Mouse (Mus musculus) embryonic facial prominence, embryonic 11.5 days (tissue): ENCODE data around the gene Cops7a. TPM values are rescaled to one million over a fixed set of nuclear protein-coding genes. Genes with fewer than 3 reads are reported as not detected.
A peak's percentile ranks its signal among the peaks of the same experiment; 100 is the strongest.

Source experiments
- ATAC-seq: fragments of 200-750 bp; cut with Nextera tagmentation; replicated peaks from 2 replicates; pipeline ENCODE4 v1.8.0; 2017; ENCODE audit warnings: low read depth; ENCODE audit not compliant: insufficient number of reproducible peaks, low FRiP score, low TSS enrichment
- DNase-seq: peaks from one replicate; pipeline ENCODE4 v3.0.0-alpha.2; 2015; ENCODE audit warnings: low spot score
- H3K27ac ChIP-seq: fragments of 300-500 bp; sonication (generic); replicated peaks from 2 replicates; pipeline ENCODE4 v1.5.1; 2014; ENCODE audit warnings: mild to moderate bottlenecking, low read depth, low read length, control low read depth
- H3K27me3 ChIP-seq: fragments of 300-500 bp; sonication (generic); 2 replicates; pipeline ENCODE4 v1.6.1; 2014; ENCODE audit warnings: mild to moderate bottlenecking, low read length, moderate library complexity, mixed read lengths; ENCODE audit not compliant: control insufficient read depth, insufficient read depth
- H3K36me3 ChIP-seq: fragments of 300-500 bp; sonication (generic); replicated peaks from 2 replicates; pipeline ENCODE4 v1.6.1; 2014; ENCODE audit warnings: low read depth, mild to moderate bottlenecking, low read length, moderate library complexity, mixed read lengths; ENCODE audit not compliant: control insufficient read depth, insufficient read depth
- H3K4me1 ChIP-seq: fragments of 300-500 bp; sonication (generic); 2 replicates; pipeline ENCODE4 v1.6.1; 2014; ENCODE audit warnings: low read length, mixed read lengths; ENCODE audit not compliant: control insufficient read depth, insufficient read depth
- H3K4me2 ChIP-seq: fragments of 300-500 bp; sonication (generic); 2 replicates; pipeline ENCODE4 v1.6.1; 2014; ENCODE audit warnings: low read depth, mild to moderate bottlenecking, control low read depth, low read length, moderate library complexity
- H3K4me3 ChIP-seq: fragments of 300-500 bp; sonication (generic); 2 replicates; pipeline ENCODE4 v1.5.1; 2014; ENCODE audit warnings: low read depth, low read length, control low read depth
- H3K9ac ChIP-seq: fragments of 300-500 bp; sonication (generic); replicated peaks from 2 replicates; pipeline ENCODE4 v1.6.1; 2014; ENCODE audit warnings: mild to moderate bottlenecking, control low read depth, low read length
- H3K9me3 ChIP-seq: fragments of 300-500 bp; sonication (generic); replicated peaks from 2 replicates; pipeline ENCODE4 v1.6.1; 2016; ENCODE audit warnings: mild to moderate bottlenecking, low read length, inconsistent platforms, mixed read lengths; ENCODE audit not compliant: control insufficient read depth
- WGBS: fragments of 180-500 bp; shearing (Covaris S2); extraction: QIAGEN DNeasy Blood & Tissue Kit; methylation state at CpG from one replicate; pipeline ENCODE4 v1.1.7; 2014; 5-methylcytosine and 5-hydroxymethylcytosine counted together
- polyA plus RNA-seq: library from polyadenylated mRNA; unstranded; fragments of >200 nt; fragmentation: Nextera tagmentation; extraction: Ambion mirVana; gene quantifications from 2 replicates; pipeline ENCODE4 v1.2.1, GENCODE M21; 2014

Cops7a gene
- polyA plus RNA-seq, 1 experiment from 2014 or later = 118 TPM

DNA sequence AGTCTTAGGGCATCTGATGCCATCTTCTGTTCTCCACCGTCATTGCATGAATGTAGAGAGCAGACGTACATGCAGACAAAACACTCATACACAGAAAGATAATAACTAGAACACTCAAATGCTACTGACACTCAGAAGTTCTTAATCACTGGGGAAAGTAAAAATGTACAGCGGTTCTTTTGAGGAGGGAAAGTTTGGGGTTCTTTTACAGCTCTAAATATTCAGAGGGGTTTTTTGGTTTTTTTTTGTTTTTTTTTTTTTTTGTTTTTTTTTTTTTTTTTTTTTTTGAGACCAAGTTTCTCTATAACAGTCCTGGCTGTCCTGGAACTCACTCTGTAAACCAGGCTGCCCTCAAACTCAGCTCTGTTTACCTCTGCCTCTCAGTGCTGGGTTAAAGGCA lies 32.2 kb downstream of the Cops7a start:
- Histone ChIP-seq H3K9ac (no peak overlapping the region), H3K4me2 (no peak overlapping the region), H3K36me3 (peaks cover 15% of the 10 kb centered on the region), H3K4me1 (peaks cover 7% of the 10 kb centered on the region; the same call in 1 of the 2 replicates), H3K4me3 (no peak overlapping the region), H3K27me3 (no peaks in the 10 kb centered on the region), H3K9me3 (no peaks in the 10 kb centered on the region), H3K27ac (no peak overlapping the region)
- DNase-seq (no peak), ATAC-seq (no peak)
- 89% methylated on average over 3 of the region's 3 CpGs for WGBS

DNA sequence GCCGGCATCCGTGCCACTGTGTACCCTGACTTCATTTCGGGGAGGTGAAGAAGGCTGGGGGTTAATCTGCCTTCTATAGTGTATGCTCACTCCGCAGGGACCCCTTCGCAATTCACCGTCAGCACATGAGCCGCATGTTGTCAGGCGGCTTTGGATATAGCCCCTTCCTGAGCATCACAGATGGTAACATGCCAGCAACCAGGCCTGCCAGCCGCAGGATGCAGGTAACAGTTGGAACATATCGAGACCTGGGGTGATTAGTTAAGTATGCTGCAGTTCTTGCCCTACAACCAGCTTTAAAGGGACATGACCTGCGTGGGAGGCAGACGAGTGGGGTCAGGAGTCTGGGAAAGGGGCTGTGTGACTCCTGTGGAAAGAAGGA lies 33.0 kb downstream of the Cops7a start:
- Histone ChIP-seq H3K36me3 (peaks cover 12% of the 10 kb centered on the region), H3K9ac (peak overlapping the region; percentile 92)
- WGBS = 51% methylated on average over 12 of the region's 12 CpGs

DNA sequence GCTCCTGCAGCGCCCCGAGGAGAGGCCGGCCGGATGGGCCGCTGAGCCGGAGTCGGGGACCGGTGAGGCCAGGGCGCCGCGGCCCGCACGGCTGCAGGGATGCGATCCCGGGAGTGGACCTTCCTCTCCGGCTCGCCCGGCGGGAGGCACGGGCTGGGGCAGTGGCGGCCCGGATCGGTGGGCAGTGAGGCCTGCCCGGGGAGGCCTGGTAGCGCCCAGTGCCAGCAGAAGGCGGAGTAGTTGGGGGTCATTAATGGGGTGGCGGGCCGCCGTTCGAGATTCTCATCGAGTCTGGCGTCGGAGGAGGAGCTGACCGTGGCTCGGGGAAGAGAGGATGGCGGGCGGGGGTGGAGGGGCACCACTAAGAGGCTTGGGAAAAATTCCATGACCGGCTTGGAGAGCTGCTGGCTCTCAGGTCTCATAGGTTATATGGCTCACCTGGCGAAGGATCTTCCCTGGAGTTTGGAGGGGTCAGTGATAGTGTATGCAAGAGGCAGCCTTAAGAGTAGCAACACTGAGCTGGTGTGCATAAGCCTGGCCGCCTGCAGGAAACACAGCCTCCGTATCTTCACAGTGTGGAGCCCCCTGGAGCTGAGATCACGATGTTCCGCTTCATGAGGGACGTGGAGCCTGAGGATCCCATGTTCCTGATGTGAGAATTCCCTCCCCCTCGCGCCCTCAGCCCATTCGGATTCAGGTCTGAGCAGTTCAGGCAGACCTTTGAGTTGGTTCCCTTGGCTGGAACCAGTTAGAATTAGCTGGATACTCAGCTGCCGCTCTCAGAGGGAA lies 33.6 kb downstream of the Cops7a start:
- peak overlapping the region; percentile 88 for H3K27ac ChIP-seq
- peaks cover 12% of the 10 kb centered on the region for H3K36me3 ChIP-seq
- no peaks in the 10 kb centered on the region for H3K9me3 ChIP-seq
- H3K27me3 ChIP-seq = no peaks in the 10 kb centered on the region
- H3K4me1 ChIP-seq = peaks cover 7% of the 10 kb centered on the region; the same call in 1 of the 2 replicates
- no peak for DNase-seq
- H3K9ac ChIP-seq = peak overlapping the region; percentile 92
- peak; percentile 52 for ATAC-seq
- H3K4me2 ChIP-seq = peak overlapping the region; percentile 86
- WGBS = under 1% methylated on average over 47 of the region's 48 CpGs
- peak overlapping the region; percentile 88 for H3K4me3 ChIP-seq

More for the DNA sequence above, 33.0 kb downstream of the Cops7a start:
- Histone ChIP-seq H3K27ac (peak overlapping the region; percentile 88), H3K4me2 (peak overlapping the region; percentile 86), H3K9me3 (no peaks in the 10 kb centered on the region), H3K27me3 (no peaks in the 10 kb centered on the region), H3K4me3 (peak overlapping the region; percentile 88), H3K4me1 (peaks cover 7% of the 10 kb centered on the region; the same call in 1 of the 2 replicates)
- no peak for ATAC-seq
- DNase-seq = no peak

DNA sequence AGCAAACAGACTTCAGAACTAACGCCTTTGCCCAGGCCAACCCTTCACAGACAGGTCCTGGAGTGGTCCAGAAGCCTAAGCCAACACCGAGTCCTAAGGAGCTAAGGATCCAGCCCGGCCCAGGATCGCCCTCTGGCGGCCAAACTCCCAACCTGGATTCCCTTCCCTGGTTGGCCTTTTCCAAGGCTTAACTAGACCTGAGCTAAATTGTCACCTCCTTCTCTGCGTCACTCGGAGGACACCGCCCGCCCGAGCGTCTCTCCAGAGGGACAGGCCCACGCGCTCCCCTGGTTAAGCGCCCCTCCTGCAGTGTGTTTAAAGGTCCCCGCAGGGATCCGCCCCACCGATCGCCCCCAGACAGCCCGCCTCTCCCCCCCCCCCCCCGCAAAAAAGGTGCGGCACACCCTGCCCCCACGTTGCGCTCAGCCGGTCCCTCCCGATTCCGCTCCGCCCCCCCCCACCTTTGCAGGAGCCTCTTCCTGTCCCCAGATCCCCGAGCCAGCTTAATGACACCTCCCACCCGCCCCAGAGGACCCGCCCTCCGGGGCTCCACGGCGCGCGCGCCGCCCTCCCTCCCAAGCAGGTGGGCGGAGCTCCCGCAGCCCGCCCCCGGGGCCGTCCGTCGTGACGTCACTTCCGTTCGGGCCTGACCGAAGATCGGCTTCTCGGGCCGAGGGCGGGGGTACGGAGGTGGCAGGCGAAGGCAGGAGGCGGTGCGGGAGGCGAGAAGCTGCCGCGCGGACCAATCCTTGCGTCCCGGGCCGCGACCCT lies 34.4 kb downstream of the Cops7a start, which contains the start of gene Mlf2:
Gene Mlf2 (plus strand): TSS at position 633 of the 771 bp plus-strand sequence.
- H3K4me3 ChIP-seq = peak within 1 kb of the TSS; percentile 88
- H3K9ac ChIP-seq = peak within 1 kb of the TSS; percentile 92
- H3K9me3 ChIP-seq = no peaks in the 10 kb centered on the region
- WGBS = 1% methylated on average over 46 of the region's 64 CpGs
- no peaks in the 10 kb centered on the region for H3K27me3 ChIP-seq
- H3K36me3 ChIP-seq = peaks cover 6% of the 10 kb centered on the region
- peaks cover 7% of the 10 kb centered on the region; the same call in 1 of the 2 replicates for H3K4me1 ChIP-seq
- DNase-seq (peak; percentile 99), ATAC-seq (peak; percentile 96)
- H3K27ac ChIP-seq = peak within 1 kb of the TSS; percentile 88
- peak within 1 kb of the TSS; percentile 86 for H3K4me2 ChIP-seq

DNA sequence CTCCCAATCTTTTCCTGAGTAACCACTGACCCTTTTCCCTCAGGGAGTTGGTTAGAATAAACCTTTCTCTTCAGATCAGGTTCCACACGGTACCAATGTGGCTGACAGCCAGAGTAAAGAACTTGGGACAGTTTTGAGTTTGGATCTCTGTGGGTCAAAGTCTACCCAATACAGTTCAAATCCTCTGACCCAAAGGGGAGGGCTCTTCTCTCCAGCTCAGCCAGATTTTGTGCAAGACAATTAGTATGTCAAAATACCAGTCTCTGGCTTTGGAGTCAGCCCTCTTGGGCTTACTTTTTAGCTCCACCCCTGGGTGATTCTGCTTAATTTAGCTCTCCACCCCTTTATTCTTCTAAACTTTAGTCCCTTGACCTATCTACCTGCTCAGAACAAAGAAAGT lies 35.1 kb downstream of the Cops7a start:
- peak overlapping the region; percentile 92 for H3K9ac ChIP-seq
- no peak for ATAC-seq

DNA sequence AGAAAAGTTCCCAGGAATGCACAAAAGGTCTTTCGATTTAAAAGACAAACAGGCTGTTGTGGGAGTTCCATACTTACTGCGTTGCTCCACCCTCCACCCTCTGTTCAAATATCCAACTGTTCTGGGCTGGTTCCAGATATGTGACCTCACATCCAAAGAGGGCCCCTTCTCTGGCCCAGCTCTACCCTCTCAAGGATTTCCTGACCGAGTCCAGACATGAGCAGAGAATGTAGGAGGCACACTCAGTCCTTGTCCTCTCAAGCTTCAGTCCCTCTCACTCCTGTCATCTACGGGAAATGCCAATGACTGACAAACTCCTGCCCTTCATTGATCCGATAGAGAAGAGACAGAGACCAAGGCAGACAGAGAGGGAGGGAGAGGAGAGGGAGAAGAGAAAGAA lies 39.4 kb downstream of the Cops7a start:
- ATAC-seq (no peak), DNase-seq (no peak)
- Histone ChIP-seq H3K4me3 (no peak overlapping the region), H3K4me1 (peaks cover 5% of the 10 kb centered on the region), H3K27me3 (no peaks in the 10 kb centered on the region), H3K36me3 (no peaks in the 10 kb centered on the region), H3K9me3 (no peaks in the 10 kb centered on the region), H3K4me2 (no peak overlapping the region), H3K9ac (0 out of 2 replicates have a peak overlapping the region, but pooled peaks have one; percentile 28), H3K27ac (no peak overlapping the region)
- 58% methylated on average over 5 of the region's 5 CpGs for WGBS

More for the DNA sequence above, 35.1 kb downstream of the Cops7a start:
- Histone ChIP-seq H3K27me3 (no peaks in the 10 kb centered on the region), H3K4me1 (peaks cover 7% of the 10 kb centered on the region), H3K27ac (peak overlapping the region; percentile 88; the same call in 1 of the 2 replicates), H3K4me2 (peak overlapping the region; percentile 42), H3K36me3 (peaks cover 6% of the 10 kb centered on the region; the same call in 1 of the 2 replicates), H3K9me3 (no peaks in the 10 kb centered on the region), H3K4me3 (peak overlapping the region; percentile 88)
- DNase-seq = no peak
- WGBS = 13% methylated on average over 1 of the region's 1 CpGs

DNA sequence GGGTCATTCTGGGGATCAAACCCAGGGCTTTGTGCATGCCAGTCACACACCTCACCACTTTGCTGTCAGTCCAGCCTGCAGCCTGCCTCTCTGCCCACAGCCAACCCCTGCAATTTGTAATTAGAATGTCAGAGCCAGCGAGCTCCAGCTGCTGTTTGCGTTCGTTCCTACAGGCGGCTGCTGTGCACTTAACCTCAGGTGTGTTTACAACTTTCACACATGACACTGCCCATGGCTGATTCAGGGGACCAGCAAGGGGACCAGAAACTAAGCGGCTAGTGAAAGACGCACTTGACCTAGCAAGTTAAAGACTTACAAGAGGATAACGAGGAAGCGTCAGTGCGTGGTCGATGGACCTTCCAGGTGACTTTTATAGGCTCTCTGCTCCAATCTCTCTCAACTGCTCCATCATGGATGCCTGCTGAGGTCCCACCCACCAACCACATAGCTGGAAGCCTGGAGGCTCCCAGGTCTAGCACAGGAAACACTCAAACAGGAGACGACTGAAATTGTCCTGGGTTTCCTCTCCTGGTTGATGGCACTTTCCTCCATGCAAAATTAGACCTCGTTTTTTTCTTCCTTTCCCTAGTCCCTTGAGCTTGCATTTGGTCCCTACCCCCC lies 40.1 kb downstream of the Cops7a start:
- ATAC-seq (no peak), DNase-seq (no peak)
- H3K4me3 ChIP-seq = no peak overlapping the region
- H3K9ac ChIP-seq = no peak overlapping the region
- no peak overlapping the region for H3K27ac ChIP-seq
- peaks cover 2% of the 10 kb centered on the region for H3K4me1 ChIP-seq
- H3K4me2 ChIP-seq = no peak overlapping the region; the same call in 1 of the 2 replicates
- H3K36me3 ChIP-seq = no peaks in the 10 kb centered on the region
- no peaks in the 10 kb centered on the region for H3K27me3 ChIP-seq
- no peaks in the 10 kb centered on the region for H3K9me3 ChIP-seq
- 38% methylated on average over 12 of the region's 12 CpGs for WGBS
